Mouse (Mus musculus): ENCODE measurements around the gene Comt. TPM values are rescaled to one million over a fixed set of nuclear protein-coding genes. Genes with fewer than 3 reads are reported as not detected.

The Comt gene
- polyA plus RNA-seq, 1 experiment from 2014 or later: 61.1 TPM

DNA sequence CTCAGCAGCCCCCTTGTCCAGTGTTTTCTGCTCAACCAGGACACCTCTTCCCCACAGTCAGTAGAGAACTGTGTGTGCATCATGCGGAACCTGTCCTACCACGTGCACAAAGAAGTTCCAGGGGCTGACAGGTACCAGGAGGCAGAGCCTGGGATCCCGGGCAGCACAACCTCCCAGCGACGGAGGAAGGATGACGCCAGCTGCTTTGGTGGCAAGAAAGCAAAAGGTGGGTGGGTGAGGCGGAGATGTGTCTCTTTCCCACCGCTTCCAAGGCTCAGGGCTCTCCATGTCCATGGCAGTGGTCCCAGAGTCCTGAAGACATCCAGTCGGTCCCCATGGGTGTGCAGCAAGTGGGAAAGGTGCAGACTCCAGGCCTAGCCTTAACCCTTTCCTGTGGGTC lies 26.6 kb downstream of the Comt start:
- DNase-seq (ENCODE audit: low spot score): no peak
- no peak overlapping the region for H3K27ac ChIP-seq
- WGBS: 76% methylated on average over 9 of the region's 9 CpGs
- peaks cover 25% of the 10 kb centered on the region for H3K4me1 ChIP-seq
- H3K36me3 ChIP-seq: peaks cover 91% of the 10 kb centered on the region
- no peaks in the 10 kb centered on the region for H3K27me3 ChIP-seq (ENCODE audit: low read depth, poor library complexity, severe bottlenecking)
- no peak overlapping the region for H3K4me3 ChIP-seq
- H3K9me3 ChIP-seq (replicated peaks): no peaks in the 10 kb centered on the region

DNA sequence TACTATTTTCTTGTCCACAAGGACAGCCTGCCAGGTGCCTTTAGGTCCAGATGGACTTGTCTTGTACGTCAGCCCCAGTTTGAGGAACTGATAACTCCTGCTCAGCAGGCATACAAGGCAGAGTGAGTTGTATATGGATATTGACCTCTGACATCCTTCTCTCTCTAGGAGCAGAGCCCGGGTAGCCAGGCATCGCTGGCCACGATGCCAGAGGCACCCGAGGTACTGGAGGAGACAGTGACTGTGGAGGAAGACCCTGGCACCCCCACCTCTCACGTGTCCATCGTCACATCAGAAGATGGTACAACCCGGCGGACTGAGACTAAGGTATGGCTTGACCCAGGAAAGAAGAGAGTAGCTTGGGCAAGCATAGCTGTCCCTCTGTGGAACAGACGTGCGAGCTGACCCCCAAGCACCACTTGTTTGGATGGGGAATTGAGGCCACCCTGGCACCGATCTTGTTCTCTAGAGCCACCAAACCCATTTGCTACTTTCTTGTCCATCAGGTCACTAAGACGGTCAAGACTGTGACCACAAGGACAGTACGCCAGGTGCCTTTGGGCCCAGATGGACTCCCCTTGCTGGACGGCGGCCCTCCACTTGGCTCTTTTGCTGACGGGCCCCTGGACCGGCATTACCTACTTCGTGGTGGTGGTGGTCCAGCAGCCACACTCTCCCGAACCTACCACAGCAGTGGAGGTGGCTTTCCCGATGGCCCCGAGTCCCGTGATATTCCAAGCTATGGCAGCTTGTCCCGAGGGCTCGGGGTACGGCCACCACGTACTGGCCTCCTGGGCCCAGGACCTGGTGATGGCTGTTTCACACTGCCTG lies 29.6 kb downstream of the Comt start:
- peaks cover 60% of the 10 kb centered on the region for H3K36me3 ChIP-seq
- no peaks in the 10 kb centered on the region for H3K27me3 ChIP-seq (ENCODE audit: low read depth, poor library complexity, severe bottlenecking)
- H3K9me3 ChIP-seq (replicated peaks): no peaks in the 10 kb centered on the region
- no peak overlapping the region for H3K27ac ChIP-seq
- DNase-seq (ENCODE audit: low spot score): no peak
- H3K4me3 ChIP-seq: no peak overlapping the region
- 95% methylated on average over 27 of the region's 27 CpGs for WGBS
- peaks cover 52% of the 10 kb centered on the region for H3K4me1 ChIP-seq

DNA sequence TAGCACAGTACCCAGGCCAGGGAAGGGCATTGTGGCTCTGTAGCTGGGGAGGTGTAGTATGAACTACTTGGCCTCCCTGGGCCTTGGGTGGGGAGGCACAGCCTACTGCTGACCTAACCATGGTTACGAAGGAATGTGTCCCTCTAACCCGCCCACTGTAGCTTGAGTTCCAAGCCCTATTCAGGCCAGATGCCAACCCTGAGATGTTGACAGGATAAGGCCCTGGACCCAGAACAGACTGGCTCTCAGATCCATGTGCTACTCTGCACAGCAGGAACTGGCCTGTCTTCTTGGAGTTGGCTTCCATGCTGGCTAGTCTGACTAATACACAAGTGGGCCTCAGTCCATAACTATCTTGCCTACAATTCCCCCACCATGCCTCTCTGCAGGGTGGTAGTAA lies 30.5 kb downstream of the Comt start:
- Histone ChIP-seq H3K4me3 (no peak overlapping the region), H3K27ac (no peak overlapping the region), H3K36me3 (peaks cover 52% of the 10 kb centered on the region), H3K27me3 (ENCODE audit: low read depth, poor library complexity, severe bottlenecking) (no peaks in the 10 kb centered on the region), H3K9me3 (replicated peaks) (no peaks in the 10 kb centered on the region), H3K4me1 (peaks cover 55% of the 10 kb centered on the region)
- DNase-seq (ENCODE audit: low spot score): no peak
- 83% methylated on average over 2 of the region's 2 CpGs for WGBS

DNA sequence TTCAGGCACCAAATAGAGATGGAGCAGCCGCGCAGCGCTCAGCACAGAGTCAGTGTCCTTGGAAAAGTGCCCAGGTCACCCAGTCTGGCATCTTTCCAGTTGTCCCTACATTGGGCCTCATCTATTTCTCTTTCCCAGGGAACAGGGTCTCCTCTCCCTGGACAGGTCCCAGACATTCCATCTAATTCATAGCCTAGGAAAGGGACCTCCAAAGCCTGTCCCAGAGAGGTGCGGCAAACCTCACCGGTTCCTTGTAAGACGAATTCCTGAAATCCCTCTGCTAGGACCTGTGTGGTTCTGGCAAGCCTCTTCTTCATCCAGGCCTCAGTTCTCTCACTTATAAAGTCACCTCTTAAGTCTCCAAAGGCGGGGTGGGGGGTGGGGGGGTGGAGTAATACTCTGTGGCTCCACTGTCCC lies 31.0 kb downstream of the Comt start:
- no peak overlapping the region for H3K4me3 ChIP-seq
- H3K36me3 ChIP-seq: peaks cover 47% of the 10 kb centered on the region
- WGBS: 45% methylated on average over 6 of the region's 7 CpGs
- no peak for DNase-seq (ENCODE audit: low spot score)
- H3K4me1 ChIP-seq: peaks cover 49% of the 10 kb centered on the region
- no peaks in the 10 kb centered on the region for H3K27me3 ChIP-seq (ENCODE audit: low read depth, poor library complexity, severe bottlenecking)
- H3K27ac ChIP-seq: no peak overlapping the region
- no peaks in the 10 kb centered on the region for H3K9me3 ChIP-seq (replicated peaks)

DNA sequence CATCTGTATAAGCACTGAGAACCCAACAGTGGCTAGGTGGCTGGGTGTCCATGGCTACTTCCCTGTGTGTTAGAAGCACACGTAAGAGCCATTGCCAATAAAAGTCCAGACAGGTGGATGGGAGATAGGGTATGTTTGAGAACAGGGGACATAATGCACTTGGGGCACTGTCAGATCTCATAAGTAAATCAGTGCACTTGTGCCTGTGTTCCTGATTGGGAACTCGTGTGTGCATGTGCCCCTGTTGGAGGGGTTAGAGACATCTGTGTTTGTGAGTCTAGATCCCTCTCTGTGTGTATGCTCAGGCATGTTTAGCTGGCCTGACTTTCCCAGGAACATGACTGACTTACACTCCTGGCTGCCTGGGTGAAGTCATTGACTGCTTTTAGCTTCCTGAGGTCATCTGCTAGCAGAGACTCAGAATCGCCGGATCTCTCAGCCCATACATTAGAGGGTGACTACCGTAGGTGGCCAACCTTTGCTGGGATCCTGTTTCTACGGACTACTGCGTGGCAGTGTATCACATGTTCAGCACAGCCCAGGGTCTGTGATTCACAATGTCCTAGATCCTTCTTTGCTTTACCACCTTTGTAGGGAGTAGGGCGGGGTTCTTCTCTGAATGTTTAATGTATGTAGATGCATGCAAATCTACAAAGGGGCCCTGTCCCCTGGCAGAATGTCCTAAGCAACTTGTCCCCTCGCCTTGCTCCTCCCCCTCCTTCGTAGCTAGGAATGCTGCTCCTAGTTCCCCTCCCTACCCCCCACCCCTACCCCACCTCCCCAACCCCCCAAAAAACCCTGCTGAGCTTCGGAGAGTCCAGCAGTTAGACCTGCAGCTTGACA lies 31.7 kb downstream of the Comt start:
- Histone ChIP-seq H3K27me3 (ENCODE audit: low read depth, poor library complexity, severe bottlenecking) (no peaks in the 10 kb centered on the region), H3K27ac (no peak overlapping the region), H3K9me3 (replicated peaks) (no peaks in the 10 kb centered on the region), H3K36me3 (peaks cover 40% of the 10 kb centered on the region), H3K4me3 (no peak overlapping the region), H3K4me1 (peaks cover 43% of the 10 kb centered on the region)
- no peak for DNase-seq (ENCODE audit: low spot score)
- 29% methylated on average over 11 of the region's 11 CpGs for WGBS

DNA sequence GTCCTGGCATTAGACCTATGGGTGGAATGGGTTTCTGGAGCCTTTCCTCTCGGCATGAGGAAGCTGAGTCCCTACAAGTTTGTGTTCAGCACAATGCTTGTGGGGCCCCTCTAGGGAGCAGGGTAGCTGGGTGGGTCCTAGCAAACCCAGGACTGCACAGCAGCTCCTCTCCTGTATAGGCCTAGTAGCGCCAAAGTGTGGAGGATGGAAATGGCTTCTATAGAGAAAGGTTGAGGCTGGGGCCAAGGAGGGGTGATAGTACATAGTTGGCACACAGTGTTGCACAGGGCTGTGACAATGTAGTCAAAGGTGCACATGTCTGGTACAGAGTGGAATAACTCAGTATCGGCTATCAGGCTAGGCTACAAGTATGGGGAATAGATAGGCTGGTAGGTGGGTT lies 32.6 kb downstream of the Comt start:
- 91% methylated on average over 3 of the region's 3 CpGs for WGBS
- peaks cover 49% of the 10 kb centered on the region for H3K4me1 ChIP-seq

DNA sequence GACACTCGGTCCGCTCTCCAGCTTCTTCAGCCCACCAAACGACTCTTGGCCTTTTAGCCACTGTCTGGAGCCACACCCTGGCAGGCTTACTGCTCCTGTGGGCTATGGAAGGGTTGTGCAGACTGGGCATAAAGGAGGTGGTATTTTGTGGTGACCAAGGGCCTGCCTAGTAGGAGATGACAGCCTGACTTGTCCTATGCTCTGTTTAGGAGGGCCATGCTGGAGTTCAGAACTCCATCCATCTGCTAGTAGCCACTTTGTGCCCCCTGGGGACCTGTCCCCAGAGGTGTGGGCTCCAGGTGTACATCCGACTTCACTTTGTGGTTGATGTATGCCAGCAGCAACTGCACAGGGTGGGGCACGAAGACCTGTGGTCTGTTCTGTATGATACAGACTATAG lies 33.1 kb downstream of the Comt start:
- H3K27ac ChIP-seq: peak overlapping the region; percentile 93
- H3K36me3 ChIP-seq: peaks cover 26% of the 10 kb centered on the region
- DNase-seq (ENCODE audit: low spot score): no peak
- H3K27me3 ChIP-seq (ENCODE audit: low read depth, poor library complexity, severe bottlenecking): no peaks in the 10 kb centered on the region
- 52% methylated on average over 5 of the region's 5 CpGs for WGBS
- peak overlapping the region; percentile 66 for H3K4me3 ChIP-seq
- no peaks in the 10 kb centered on the region for H3K9me3 ChIP-seq (replicated peaks)
- H3K4me1 ChIP-seq: peaks cover 53% of the 10 kb centered on the region

More for the DNA sequence above, 32.6 kb downstream of the Comt start:
- Histone ChIP-seq H3K36me3 (peaks cover 31% of the 10 kb centered on the region), H3K9me3 (replicated peaks) (no peaks in the 10 kb centered on the region), H3K4me3 (no peak overlapping the region), H3K27me3 (ENCODE audit: low read depth, poor library complexity, severe bottlenecking) (no peaks in the 10 kb centered on the region), H3K27ac (no peak overlapping the region)
- no peak for DNase-seq (ENCODE audit: low spot score)

DNA sequence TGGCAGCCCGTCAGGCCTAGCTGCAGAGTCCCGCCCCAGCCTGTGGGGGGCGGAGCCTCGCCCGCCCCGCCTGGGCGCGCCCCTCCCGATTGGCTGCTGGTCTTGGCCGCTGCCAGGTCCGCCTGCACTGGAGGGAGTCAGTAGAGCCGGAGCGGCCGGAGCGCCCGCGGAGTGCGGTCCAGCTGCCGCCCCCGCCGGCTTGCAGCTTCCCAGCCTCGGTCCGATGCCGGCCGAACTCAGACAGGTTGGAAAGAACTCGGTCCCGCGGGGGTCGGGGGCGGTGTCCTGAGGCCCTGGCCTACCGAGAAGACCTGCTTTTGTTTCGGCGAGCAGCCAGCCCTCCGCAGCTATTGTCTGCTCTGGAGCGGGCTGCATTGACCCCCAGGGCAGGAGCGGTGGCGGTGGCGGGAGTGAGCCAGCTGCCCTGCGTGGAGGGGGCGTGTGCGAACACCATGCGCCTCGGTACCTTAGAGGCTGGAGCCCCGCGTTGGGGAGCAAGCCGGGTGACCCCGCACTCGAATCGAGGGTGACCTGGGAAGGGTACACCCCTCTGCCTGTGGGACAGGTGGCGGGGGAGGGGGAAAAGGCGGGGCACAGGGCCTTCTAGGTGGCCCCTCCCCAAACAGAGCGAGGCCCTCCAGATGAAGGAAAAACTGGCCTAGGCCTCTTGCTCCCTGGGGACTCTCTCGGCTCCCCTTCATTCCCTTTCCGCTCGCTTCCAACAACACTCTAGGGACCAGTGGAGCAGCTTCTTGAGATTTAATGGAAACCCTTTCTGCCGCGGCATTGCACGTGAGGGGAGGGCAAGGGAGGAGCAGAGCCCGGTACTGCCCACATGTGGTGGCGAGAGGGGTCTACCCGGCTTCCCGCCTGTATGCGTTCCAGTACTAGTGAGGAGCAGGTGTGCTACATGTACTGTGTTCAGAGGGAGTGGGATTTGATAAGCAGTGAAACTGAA lies 33.9 kb downstream of the Comt start:
- peak overlapping the region; percentile 66 for H3K4me3 ChIP-seq
- peaks cover 62% of the 10 kb centered on the region for H3K4me1 ChIP-seq
- peaks cover 18% of the 10 kb centered on the region for H3K36me3 ChIP-seq
- H3K27me3 ChIP-seq (ENCODE audit: low read depth, poor library complexity, severe bottlenecking): no peaks in the 10 kb centered on the region
- H3K27ac ChIP-seq: peak overlapping the region; percentile 93
- WGBS: under 1% methylated on average over 63 of the region's 63 CpGs
- no peaks in the 10 kb centered on the region for H3K9me3 ChIP-seq (replicated peaks)
- peak; percentile 91 for DNase-seq (ENCODE audit: low spot score)

DNA sequence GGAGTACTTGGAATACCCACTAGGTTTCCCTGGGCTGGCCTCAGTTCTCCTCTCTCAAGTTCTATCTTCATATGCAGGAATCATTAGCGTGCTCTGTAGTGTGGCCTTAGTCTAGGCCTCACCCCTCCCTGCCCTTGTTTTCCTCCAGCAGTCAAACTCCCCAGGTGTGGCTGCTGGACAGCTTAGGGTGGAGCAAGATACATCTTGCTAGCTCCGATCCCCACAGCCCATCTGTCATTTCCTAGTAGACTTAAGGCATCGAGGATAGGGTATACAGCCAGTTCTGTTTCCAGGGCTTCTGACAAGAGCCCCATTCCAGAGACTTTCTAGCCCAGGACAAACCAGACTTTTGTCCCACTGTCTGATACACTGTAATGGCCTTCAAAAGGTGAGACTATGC lies 34.9 kb downstream of the Comt start:
- no peaks in the 10 kb centered on the region for H3K9me3 ChIP-seq (replicated peaks)
- 84% methylated on average over 3 of the region's 3 CpGs for WGBS
- H3K4me1 ChIP-seq: peaks cover 72% of the 10 kb centered on the region
- H3K27me3 ChIP-seq (ENCODE audit: low read depth, poor library complexity, severe bottlenecking): no peaks in the 10 kb centered on the region
- H3K4me3 ChIP-seq: peak overlapping the region; percentile 66; the same call in 1 of the 2 replicates
- peak overlapping the region; percentile 93; the same call in 1 of the 2 replicates for H3K27ac ChIP-seq
- peaks cover 8% of the 10 kb centered on the region for H3K36me3 ChIP-seq
- DNase-seq (ENCODE audit: low spot score): no peak

DNA sequence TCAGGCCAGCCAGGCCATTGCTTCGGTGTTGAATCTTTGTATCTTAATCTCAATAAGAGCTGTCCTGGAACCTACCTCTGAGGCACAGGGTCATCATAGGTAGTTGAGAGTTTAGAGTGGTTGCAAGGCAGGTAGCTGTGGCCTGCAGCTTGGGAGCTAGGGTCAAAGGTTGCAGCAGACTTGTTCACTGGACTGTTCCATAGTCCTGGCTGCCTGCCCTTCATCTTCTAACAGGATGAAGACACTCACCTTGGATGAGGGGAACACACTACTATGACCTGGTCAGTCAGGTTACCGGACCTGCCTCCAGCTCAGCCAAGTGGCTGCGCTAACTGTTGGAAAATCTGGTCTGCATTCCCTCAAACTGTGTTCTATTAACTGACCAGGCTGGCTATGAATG lies 35.5 kb downstream of the Comt start:
- H3K4me1 ChIP-seq: peaks cover 71% of the 10 kb centered on the region
- H3K4me3 ChIP-seq: no peak overlapping the region
- H3K27ac ChIP-seq: no peak overlapping the region
- no peak for DNase-seq (ENCODE audit: low spot score)
- H3K36me3 ChIP-seq: peaks cover 2% of the 10 kb centered on the region; the same call in 1 of the 2 replicates
- 100% methylated on average over 3 of the region's 3 CpGs for WGBS
- H3K27me3 ChIP-seq (ENCODE audit: low read depth, poor library complexity, severe bottlenecking): no peaks in the 10 kb centered on the region
- H3K9me3 ChIP-seq (replicated peaks): no peaks in the 10 kb centered on the region

DNA sequence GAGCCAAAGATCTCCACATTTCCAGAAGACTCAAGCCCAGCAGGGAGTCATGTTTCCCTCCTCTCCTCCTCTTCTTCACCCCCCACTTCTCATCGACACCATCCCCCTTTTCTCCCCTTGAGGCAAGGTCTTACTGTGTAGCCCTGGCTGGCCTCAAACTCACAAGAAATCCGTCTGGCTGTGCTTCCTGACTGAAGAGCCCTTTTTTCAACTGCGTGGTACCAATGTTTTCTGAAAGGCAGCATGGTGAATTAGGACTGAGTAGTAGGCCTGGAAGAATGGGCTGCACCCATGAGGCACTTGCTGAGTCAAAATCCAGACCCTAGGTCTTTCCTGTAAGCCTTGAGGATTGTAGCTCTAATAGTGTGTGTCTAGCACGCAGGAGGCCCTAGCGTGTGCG lies 36.3 kb downstream of the Comt start:
- Histone ChIP-seq H3K36me3 (no peaks in the 10 kb centered on the region), H3K9me3 (replicated peaks) (no peaks in the 10 kb centered on the region), H3K27ac (0 out of 2 replicates have a peak overlapping the region, but pooled peaks have one; percentile 11), H3K27me3 (ENCODE audit: low read depth, poor library complexity, severe bottlenecking) (no peaks in the 10 kb centered on the region), H3K4me3 (no peak overlapping the region), H3K4me1 (peaks cover 64% of the 10 kb centered on the region)
- WGBS: 77% methylated on average over 6 of the region's 6 CpGs
- no peak for DNase-seq (ENCODE audit: low spot score)
